Mouse (Mus musculus) urinary bladder, postnatal 4 days (tissue): ENCODE measurements around the gene Ltbp2.

ENCODE experiments used
- DNase-seq, 2 experiments: peaks; one replicate each; pipeline ENCODE4 v3.0.0; 2021 to 2022; ENCODE audit warnings: low spot score in 2 of 2

Gene Ltbp2

DNA sequence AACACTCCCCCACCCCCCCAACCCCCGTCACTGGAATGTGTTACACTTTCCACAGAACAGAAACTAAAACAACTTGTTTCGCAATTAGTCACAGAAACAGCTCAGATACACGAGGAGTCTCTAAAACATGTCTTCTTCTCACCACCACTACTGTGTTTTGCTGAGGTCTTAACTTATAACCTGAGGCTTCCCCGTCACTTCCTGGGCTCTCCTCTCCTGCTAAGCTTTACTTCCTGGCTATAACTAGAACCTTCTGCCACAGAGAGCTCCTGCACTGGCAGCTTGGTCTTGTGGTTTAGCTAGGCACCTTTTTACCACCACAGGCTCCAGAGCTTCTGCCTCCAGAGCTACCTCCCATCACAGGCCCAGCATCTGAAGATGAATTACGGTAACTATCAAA lies 113.8 kb downstream of the Ltbp2 start:
- no peak for DNase-seq

DNA sequence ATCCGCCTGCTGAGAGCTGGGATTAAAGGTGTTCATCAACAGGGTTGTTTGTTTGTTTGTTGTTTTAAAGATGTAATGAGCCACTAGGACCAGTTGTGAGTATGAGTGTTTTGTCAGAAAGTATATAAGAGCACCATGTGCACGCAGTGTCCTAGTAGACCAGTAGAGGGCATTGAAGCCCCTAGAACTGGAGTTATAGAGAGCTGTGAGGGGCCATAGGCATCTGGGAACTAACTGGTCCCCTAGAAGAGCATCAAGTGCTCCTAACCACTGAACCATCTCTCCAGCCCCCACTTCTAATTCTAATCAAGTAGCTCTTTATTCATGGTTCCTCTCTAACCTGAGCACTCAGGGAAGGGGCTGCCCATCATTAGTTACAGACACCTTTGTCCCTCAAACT lies 117.3 kb downstream of the Ltbp2 start:
- DNase-seq, result no peak

GRCm38 (mm10) chr12:84756016-84756415 lies 120.3 kb downstream of the Ltbp2 start:
- no peak for DNase-seq

DNA sequence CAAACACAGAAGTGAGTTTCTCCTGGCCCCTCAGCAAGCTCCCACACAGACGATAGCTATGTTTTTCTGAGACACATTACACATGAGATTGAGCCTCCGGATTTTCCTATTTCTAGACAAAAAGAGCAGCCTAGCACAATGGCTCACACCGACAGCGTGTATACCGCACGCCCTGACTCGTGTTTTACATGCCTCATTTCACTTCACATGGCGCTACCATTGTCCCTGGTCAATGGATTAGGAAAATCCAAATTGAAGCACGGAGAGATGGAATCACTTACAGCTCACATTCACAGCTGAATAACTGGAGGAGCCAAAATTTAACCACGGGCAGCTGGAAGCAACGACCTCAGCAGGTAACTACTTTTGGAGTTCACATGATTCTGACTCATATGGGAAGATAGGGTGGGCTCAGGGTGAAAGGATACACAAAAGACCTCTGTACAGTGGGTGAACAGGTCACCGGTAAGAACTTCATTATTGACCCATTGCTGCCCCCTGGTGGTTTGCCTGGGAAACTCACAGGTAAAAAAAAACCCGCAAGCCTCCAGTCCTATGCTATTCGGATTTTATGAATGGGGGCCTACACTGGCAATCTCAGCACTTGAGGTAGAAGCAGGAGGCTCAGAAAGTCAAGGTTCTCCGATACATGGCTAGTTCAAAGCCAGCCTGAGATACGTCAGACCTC lies 121.2 kb downstream of the Ltbp2 start:
- DNase-seq, result no peak

GRCm38 (mm10) chr12:84752131-84752977 lies 124.0 kb downstream of the Ltbp2 start:
- no peak for DNase-seq

- DNase-seq, result no peak
Observed at GRCm38 (mm10) chr12:84750661-84751060, 125.7 kb downstream of the Ltbp2 start.

GRCm38 (mm10) chr12:84748134-84748533 lies 128.2 kb downstream of the Ltbp2 start:
- DNase-seq, result no peak

GRCm38 (mm10) chr12:84745700-84746099 lies 130.6 kb downstream of the Ltbp2 start:
- no peak for DNase-seq

- no peak for DNase-seq
Observed at GRCm38 (mm10) chr12:84743496-84743895, 132.8 kb downstream of the Ltbp2 start.

GRCm38 (mm10) chr12:84733366-84733765 lies 143.0 kb downstream of the Ltbp2 start:
- DNase-seq, result no peak
